Mouse (Mus musculus) T-cell, adult 2 months (primary cell): ENCODE measurements around the gene Zfp91.
A peak's percentile ranks its signal among the peaks of the same experiment; 100 is the strongest.
"Not testable (repeated sequence)": the region's sequence is repeated elsewhere in the genome, so short reads cannot be mapped to it uniquely, and the experiment has no call there.

Experiments used
- DNase-seq: peaks from one replicate; pipeline ENCODE4 v3.0.0; 2022; ENCODE audit warnings: low spot score

Gene Zfp91

DNA sequence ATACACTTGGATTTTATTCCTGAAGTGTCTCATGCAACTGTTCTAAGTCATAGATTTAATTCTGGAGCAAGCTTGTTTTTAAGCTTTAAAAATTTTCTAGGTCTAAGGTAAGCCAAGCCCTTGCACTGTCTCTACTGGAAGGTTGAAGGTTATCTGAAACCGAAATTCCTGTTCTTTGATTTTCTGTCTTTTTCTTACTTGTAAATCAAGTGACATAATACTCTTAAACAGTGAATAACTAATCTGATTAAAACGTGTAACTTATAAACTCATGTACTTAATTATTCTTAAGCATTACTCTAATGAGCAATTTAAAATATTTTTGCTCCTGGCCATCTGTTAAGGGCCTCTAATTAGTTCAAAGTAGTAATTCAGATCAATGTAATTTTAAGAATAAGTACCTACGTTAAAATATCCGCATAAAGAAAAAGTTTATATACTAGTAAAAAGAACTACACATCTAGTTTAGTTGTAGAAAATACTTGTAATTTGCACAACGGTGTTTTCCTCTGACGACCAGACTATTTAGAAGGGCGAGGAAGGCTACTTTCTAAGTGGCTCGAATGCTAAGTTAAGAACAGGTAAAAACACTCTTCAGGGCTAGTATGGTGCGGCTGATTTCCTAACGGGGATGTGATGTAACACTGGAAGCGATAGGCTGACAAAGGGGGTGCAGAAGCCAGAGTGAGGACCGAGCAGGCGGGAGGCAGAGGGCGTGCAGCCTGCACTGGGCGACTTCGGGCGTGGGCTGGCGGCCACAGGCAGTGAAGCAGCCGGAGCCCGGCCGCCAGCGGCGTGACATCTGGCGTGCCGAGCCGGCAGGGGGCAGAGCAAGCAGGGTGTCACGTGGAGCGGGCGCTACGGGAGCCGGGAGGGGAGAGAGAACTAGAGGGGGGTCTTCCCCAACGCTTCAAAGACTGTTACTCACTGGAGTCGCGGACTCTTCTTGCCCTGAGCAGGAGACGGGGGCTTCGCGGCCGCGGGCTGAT, 1.6 kb downstream of the Zfp91 start:
- DNase-seq = peak; percentile 92

DNA sequence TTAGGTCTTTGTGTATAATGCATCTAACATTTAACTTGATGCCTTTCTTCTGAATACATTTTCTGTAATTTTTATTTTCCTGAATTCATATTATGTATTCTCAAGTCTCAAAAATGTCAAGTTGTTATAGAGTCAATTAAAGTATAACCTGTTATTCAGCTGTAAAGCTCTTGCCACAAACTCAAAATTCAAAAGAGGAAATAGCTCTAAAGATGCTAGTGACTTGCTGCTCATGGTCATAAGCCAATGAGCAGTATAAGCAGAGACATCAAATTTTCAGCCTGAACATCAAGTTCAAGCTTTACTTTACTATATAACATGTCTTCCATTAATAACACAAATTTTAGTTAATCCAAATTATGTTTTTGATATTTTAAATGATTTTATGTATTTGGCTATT, 3.6 kb downstream of the Zfp91 start:
- no peak for DNase-seq

- DNase-seq = no peak
These were observed 8.2 kb downstream of the Zfp91 start for GRCm38 (mm10) chr19:12787721-12788120.

GRCm38 (mm10) chr19:12786803-12787395, 9.0 kb downstream of the Zfp91 start:
- DNase-seq = no peak

GRCm38 (mm10) chr19:12780437-12780836, 15.5 kb downstream of the Zfp91 start:
- no peak for DNase-seq

DNA sequence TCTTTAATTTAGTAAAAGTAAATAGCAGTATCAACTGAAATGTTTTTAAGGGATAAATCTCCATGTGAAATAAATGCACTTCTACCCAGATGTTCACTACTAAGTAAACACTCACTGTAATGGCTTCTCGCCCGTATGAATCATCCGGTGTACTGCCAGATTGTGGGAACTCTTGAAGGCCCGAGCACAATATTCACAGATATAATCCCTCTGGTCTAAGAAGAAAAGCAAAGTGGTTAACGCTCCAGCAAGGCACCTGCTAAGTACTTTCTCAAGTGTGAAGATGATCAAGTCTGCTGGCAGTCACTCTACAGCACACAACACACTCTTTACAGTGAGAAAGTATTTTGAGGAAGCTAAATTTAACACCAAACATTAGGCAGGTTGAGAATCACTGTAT, 25.0 kb downstream of the Zfp91 start:
- no peak for DNase-seq

GRCm38 (mm10) chr19:12765308-12765707, 30.6 kb downstream of the Zfp91 start, which contains the start of gene Cntf:
Gene Cntf, minus strand, starts transcription at chr19:12765632.
- DNase-seq = no peak

DNA sequence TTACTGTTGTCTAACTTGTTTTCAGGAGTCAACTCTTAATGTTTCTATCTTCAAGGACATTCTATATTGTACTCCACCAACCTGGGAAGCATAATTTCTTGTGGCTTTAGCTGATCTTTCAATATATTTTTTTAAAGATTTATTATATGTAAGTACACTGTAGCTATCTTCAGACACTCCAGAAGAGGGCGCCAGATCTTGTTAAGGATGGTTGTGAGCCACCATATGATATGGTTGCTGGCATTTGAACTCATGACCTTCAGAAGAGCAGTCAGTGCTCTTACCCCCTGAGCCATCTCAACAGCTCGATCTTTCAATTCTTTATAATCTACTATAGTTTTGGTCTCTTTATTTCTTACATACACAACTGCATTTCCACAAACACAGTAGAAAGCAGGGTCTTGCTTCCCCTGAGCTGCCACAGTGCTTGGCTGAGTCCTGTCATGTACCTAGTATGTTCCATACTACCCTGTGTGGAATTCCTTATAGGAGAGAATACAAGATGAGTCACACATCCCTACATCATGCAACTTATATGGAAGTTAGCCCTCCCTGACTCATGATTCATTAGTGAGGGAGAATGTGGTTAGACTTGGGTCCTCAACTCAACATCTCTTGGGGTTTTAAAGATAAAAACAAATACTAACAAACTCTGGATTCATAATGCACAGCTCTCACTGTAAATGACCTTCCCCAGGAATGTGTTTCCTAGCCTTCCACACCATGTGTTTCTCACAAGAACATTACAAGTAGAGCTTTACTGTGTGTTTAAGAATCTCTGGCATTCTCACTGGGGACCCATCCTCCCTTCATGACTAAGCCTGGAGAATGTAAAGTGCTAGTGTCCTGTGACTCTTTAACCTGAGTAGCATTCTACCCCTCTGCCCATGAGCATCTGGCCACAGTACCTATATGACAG, 33.5 kb downstream of the Zfp91 start:
- DNase-seq = peak; percentile 46

DNA sequence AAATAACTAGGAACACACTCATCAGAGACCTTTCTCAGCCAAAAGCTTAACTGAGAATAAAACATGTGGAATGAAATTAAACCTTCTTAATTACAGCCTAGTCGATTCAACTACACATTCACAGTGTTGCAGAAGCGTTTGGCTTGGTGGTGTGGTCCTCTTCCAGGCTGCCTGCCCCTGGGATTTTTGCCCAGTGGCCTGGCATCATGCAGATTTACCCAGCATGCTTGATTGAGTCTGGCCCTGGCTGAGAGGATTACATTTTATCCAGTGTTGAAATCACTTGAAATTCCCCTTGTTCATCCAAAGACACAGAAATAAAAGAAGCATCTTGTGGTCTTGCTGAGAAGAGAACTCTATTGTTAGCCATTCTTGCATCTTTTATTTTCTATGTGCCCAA, 36.3 kb downstream of the Zfp91 start:
- DNase-seq = no peak

DNA sequence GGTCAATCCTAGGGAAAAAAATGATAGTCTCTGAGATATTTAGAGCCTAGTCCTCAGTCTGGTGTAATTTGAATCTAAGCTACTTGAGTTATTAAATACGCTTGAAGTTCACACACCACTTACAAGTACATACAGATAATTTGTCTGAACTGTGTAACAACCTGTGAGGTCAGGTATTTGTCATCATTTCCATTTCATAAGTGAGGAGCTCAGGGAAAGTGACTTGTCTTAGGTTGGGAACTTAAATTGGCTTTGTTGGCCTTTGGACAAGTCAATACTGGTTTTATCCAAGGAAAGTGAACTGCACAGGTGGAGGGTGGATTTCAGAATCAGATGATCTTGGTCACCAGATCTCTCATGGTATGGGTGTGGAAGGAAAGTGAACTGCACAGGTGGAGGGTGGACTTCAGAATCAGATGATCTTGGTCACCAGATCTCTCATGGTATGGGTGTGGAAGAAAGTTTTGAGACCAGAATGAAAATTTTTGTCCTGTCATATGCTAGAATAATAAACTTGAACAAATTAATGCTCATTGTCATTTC, 36.9 kb downstream of the Zfp91 start:
- DNase-seq = no peak

- no peak for DNase-seq
These were observed 39.6 kb downstream of the Zfp91 start for GRCm38 (mm10) chr19:12756286-12756685.

DNA sequence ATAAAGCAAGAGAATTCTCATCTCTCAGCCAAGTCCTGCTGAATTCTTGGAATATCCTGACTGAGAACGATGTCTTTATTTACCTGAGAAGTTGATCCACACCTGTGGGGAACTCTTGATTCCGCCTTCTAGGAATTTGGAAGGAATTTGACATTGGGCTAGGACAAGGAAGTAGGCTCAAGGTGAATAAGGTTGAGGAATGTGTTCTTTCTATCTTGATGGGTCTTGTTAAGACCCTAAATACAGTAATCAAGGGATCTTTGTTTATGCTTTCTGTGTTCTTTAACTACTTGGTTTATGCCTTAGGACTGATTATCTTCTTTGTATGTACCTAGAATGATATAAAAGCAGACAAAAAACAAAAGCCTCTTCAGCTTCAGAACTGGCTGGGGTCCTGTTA, 64.0 kb downstream of the Zfp91 start:
- no peak for DNase-seq

DNA sequence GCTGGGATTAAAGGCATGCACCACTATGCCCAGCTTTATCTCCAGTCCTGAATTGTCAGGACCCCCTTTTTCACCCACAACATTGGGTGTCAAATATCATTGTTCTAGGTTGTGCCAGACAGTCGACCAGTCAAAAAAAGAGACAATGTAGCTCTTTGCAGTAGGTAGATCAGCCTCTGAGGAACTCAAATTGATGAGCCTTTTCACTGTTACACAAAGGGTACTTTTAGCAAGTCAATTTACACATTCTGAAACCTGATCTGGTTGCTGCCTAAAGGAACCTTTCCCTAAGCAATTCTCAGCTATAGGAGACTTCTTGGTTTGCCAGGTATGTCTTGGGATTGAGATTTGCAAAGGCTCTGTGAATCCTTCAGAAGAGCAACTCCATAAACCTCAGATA, 64.9 kb downstream of the Zfp91 start:
- DNase-seq = no peak

DNA sequence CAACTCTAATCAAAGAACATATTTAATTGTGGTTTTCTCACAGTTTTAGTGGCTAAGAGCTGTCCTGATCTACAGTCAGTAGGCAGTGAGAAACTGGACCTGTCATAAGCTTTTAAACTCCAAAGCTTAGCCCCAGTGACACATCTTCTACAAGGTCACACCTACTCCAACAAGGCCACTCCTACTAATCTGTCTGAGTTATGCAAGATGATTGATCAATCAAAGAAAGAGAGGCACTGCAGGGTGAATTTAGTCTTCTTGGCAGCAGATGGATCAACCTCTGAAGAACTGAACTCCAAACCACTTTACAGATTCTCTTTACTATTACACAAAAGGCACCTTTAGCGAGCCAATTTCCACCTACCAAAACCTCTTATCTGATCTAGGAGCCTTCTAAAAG, 70.1 kb downstream of the Zfp91 start:
- no peak for DNase-seq

- peak; percentile 5 for DNase-seq
These were observed 73.6 kb downstream of the Zfp91 start for GRCm38 (mm10) chr19:12722308-12722707.

DNA sequence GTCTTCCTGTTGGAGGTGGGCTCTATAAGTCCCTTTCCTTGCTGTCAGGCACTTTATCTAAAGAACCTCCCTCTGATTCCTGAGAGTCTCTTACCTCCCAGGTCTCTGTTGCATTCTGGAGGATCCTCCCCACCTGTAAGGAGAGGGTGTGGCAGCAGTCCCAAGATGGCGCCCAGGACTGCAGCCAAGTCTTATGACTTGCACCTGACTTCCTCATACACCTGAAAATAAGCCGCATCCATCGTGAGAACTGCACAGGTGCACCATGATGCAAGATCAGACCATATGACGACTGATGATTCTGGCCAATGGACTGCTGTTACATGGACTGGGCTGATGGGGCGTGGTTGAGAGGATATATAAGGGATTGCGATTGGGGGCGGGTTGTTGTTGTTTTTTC, 74.3 kb downstream of the Zfp91 start:
- DNase-seq = not testable (repeated sequence)

DNA sequence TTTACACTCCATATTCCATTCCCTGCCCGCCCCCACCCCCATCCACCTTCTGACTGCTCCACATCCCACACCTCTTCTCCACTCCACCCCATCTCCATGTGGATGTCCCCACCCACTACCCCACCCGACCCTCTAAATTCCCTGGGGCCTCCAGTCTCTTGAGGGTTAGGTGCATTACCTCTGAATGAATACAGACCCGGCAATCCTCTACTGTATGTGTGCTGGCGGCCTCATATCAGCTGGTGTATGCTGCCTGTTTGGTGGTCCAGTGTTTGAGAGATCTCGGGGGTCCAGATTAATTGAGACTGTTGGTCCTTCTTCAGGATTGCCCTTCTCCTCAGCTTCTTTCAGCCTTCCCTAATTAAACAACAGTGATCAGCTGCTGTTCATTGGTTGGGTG, 75.0 kb downstream of the Zfp91 start:
- not testable (repeated sequence) for DNase-seq

- DNase-seq = no peak
These were observed 75.5 kb downstream of the Zfp91 start for GRCm38 (mm10) chr19:12720463-12720862.

- DNase-seq = no peak
These were observed 76.7 kb downstream of the Zfp91 start for GRCm38 (mm10) chr19:12719189-12719588.
